Mouse (Mus musculus) embryonic fibroblast, embryonic 13.5 days (primary cell): ENCODE results near the gene Cadm1.

Source experiments
- CTCF ChIP-seq: IDR thresholded peaks from 2 replicates; pipeline ENCODE4 v1.5.1; 2011; ENCODE audit warnings: mild to moderate bottlenecking, control low read depth, low read length, moderate library complexity, borderline replicate concordance; ENCODE audit not compliant: insufficient read depth
- POLR2A ChIP-seq: IDR thresholded peaks from 2 replicates; pipeline ENCODE4 v1.6.1; 2011; ENCODE audit warnings: low read depth, mild to moderate bottlenecking, control low read depth, low read length, moderate library complexity

DNA sequence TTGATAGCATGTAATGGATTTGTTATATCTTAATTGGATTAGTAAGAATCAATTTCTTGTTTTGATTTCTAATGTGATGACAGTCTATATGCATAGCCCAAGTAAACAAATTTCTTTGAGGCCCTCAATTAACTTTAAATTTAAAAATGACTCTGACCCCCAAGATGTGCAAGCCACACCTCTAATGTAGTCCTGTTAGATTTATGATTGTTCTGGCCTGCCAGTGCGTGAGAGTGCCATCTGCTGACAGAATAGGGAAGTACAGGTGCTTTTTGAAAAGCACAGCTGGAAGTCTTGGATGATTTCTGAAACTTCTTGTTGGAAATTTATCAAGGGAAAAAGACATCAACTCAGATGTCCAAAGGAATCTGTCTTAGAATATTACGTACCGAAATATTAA is 169.1 kb downstream of the Cadm1 start:
- TF ChIP-seq CTCF (peak; percentile 66; the same call in 1 of the 2 replicates), POLR2A (no peak)
